Mouse (Mus musculus) left cerebral cortex, adult 11 months (tissue): ENCODE measurements at regions not wholly inside any gene's neighbourhood (a gene's known extent, or its start where the extent isn't known, plus 50 kb on each side); places are given as distances from the start of the nearest gene placed in this dataset.

ENCODE experiments used
- DNase-seq: peaks from one replicate; pipeline ENCODE4 v3.0.0; 2022; ENCODE audit warnings: low spot score

DNA sequence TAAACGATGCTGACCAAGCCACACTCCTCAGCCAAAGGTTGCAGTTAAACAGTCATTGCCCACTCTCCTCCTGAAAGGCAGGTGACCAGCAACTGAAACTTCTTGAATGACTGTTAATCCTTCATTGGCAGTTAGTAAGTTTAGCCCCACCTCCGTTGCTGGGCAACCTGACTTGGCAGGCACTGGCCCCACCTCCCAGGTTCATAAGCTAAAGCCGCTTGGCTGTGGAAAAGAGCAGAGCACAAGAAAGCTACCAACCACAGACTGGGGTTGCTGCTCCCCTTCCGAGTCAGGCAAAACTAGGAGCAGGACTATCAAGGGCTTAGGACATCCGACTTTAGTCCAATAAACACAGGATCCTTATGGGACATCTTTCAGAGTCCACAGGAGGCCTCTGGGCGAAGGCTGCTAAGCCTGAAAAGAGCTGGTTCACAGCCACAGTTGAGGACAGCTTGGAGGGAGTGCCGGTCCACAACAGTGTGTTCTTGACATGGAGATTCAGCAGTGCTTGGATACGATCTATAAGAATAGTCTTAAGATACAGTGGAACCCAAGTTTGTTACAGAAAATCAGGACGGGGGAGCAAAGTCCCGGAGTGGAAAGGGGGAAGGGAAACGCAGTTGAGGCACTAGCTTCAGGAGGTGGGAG, 67.7 kb upstream of the Kcnma1 start:
- peak; percentile 34 for DNase-seq

DNA sequence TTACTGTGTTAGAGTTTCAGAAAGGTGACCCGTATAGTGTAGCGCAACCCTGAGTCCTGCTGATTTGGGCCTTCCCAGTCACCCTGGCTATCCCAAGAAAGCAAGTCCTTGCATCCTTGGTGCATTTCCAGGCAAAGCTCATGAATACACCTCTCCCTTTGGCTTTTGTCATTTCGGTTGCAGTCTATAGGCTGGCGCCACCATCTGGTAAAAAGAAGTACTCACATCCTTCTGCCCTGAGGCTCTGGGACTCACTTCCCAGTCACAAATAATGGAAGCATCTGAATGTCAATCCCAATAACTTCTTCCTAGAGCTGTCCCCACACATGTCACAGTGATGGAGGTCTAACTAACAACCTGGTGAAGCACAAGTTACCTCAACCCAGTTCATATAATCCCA, 54.4 kb upstream of the Kcnma1 start:
- peak; percentile 28 for DNase-seq

DNA sequence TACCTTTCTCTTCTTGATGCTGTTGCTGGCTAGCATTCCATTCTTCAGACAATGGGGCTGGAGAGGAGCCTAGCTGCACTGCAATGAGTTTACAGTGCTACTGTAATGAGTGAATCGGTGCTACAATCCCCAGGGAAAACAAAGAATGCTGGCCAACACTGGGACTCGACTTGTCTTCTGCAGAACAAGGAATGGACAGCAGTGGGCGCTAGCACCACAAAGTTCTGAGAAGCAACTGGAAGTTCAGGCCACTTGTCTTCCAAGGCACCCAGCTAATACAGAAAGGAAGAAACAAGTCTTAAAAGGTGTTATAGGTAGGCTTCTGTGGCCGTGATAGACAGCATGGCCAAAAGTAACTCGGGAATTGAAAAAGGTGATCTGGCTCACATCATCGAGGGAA, 53.4 kb upstream of the Kcnma1 start:
- DNase-seq = peak; percentile 29

DNA sequence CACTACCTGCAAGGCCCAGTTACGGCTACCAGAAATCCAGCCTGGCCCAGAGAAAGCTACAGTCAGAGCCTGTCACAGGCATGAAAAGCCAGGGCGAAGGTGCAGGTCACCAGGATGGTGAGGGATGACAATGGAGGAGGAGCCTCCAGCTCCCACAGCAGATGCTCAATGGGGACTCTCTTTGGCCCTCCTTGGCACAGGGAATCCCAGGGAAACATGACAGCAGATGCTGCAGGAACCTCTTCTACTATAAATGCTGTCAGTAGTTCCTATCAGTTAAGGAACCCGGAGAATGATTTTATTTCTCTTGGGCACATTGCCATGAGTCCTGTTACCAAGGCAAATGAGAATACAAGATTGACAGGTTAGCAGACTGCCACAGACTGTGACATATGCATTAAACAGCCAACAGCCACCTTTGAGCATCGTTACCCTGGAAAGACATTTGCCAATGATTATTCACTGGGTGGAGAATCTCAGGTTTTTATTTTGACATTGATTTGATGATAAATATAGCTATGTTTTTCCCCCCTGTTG, 51.0 kb upstream of the Kcnma1 start:
- DNase-seq = no peak
